In genomic region chr1:172960452-172960851, GRCm38 (mm10) we compare ENCODE assay signal across 22 mouse cellular contexts. TPM values are rescaled to one million over a fixed set of nuclear protein-coding genes. Genes with fewer than 3 reads are reported as not detected.
DNase-seq lines count a peak whose midpoint lies in the region; ATAC-seq lines count a peak whose summit lies in the region.
"Had no signal": no experiment of that assay in that cellular context is flagged by ENCODE, and none has a peak within 500 bp of the region (broad histone marks: within the 10 kb centered on the region; RNA-seq: fewer than 3 reads in every experiment).

No protein-coding gene starts in this region.

- H3K9me3 ChIP-seq in forebrain, embryonic 11.5 days (ENCODE audit: control insufficient read depth, low read length) = no peaks in the 10 kb centered on the region
- H3K9me3 ChIP-seq: heart, embryonic 15.5 days; hindbrain, embryonic 13.5 days; liver, embryonic 13.5 days; midbrain, embryonic 15.5 days; stomach, embryonic 15.5 days had no signal

- H3K4me1 ChIP-seq in forebrain, embryonic 11.5 days (replicated peaks; ENCODE audit: control insufficient read depth, insufficient read depth, low read length) = no peaks in the 10 kb centered on the region
- H3K4me1 ChIP-seq: heart, embryonic 15.5 days; hindbrain, embryonic 13.5 days; liver, embryonic 13.5 days; midbrain, embryonic 15.5 days; stomach, embryonic 15.5 days had no signal

- no peak for ATAC-seq in forebrain, embryonic 11.5 days (replicated peaks; ENCODE audit: low FRiP score)
- ATAC-seq: forebrain, postnatal 0 days; intestine, embryonic 16.5 days; midbrain, embryonic 15.5 days had no signal

- H3K4me2 ChIP-seq in forebrain, embryonic 11.5 days (ENCODE audit: low read depth, low read length, severe bottlenecking) = no peak overlapping the region
- H3K4me2 ChIP-seq: heart, embryonic 15.5 days; hindbrain, embryonic 13.5 days; liver, embryonic 13.5 days; midbrain, embryonic 15.5 days; stomach, embryonic 15.5 days had no signal

- DNase-seq in frontal cortex, postnatal 36 days (ENCODE audit: low spot score in 2 of 2) = peak; percentile 16 to 44
- no peak for DNase-seq in frontal cortex, postnatal 14 days (ENCODE audit: low spot score in 2 of 2)
- DNase-seq in right cerebral cortex, adult 18-20 months = peak; percentile 58
- no peak for DNase-seq in right cerebral cortex, postnatal 10 days (ENCODE audit: low spot score in 2 of 2)
- peak; percentile 7 for DNase-seq in layer of hippocampus, adult 9-10 months (ENCODE audit: low spot score)
- peak; percentile 77 for DNase-seq in telencephalon, adult 2 months (ENCODE audit: low read depth, low spot score)
- DNase-seq in forebrain, embryonic 11.5 days (ENCODE audit: low spot score) = no peak
- DNase-seq: adrenal gland, adult 8-10 months; B cell, adult 2 months; cerebellum, adult 8-10 months; forebrain, postnatal 0 days; kidney, postnatal 10 days; liver, embryonic 13.5 days; spleen, adult 18-20 months; thymus, postnatal 14 days had no signal

- H3K9ac ChIP-seq in forebrain, embryonic 11.5 days (ENCODE audit: low read length) = no peak overlapping the region
- H3K9ac ChIP-seq: forebrain, postnatal 0 days; heart, embryonic 15.5 days; hindbrain, embryonic 13.5 days; liver, embryonic 13.5 days; midbrain, embryonic 15.5 days; stomach, embryonic 15.5 days had no signal

- H3K36me3 ChIP-seq in forebrain, embryonic 11.5 days (ENCODE audit: control insufficient read depth, insufficient read depth, low read length) = no peaks in the 10 kb centered on the region
- H3K36me3 ChIP-seq: heart, embryonic 15.5 days; hindbrain, embryonic 13.5 days; liver, embryonic 13.5 days; midbrain, embryonic 15.5 days; stomach, embryonic 15.5 days had no signal

- H3K27me3 ChIP-seq in forebrain, embryonic 11.5 days (ENCODE audit: control insufficient read depth, insufficient read depth, low read length) = no peaks in the 10 kb centered on the region
- H3K27me3 ChIP-seq: heart, embryonic 15.5 days; hindbrain, embryonic 13.5 days; liver, embryonic 13.5 days; midbrain, embryonic 15.5 days; stomach, embryonic 15.5 days had no signal

- no peak overlapping the region for H3K4me3 ChIP-seq in forebrain, embryonic 11.5 days (ENCODE audit: low read depth, low read length)
- H3K4me3 ChIP-seq: heart, embryonic 15.5 days; hindbrain, embryonic 13.5 days; liver, embryonic 13.5 days; midbrain, embryonic 15.5 days; stomach, embryonic 15.5 days had no signal

- WGBS in forebrain, embryonic 11.5 days = 83% methylated on average over 1 of the region's 1 CpGs

- H3K27ac ChIP-seq in forebrain, embryonic 11.5 days (ENCODE audit: low read depth, low read length) = no peak overlapping the region
- H3K27ac ChIP-seq: heart, embryonic 15.5 days; hindbrain, embryonic 13.5 days; liver, embryonic 13.5 days; midbrain, embryonic 15.5 days; stomach, embryonic 15.5 days had no signal

RNA-seq across cellular contexts. Expression of gene Olfr16, which starts 10.2 kb away (rescaled TPM):
- polyA plus RNA-seq in forebrain, embryonic 11.5 days (2014; fragmentation: Nextera tagmentation; extraction: Ambion mirVana) = not detected in 2 replicates
- polyA plus RNA-seq: forebrain, postnatal 0 days; heart, embryonic 15.5 days; hindbrain, embryonic 13.5 days; intestine, embryonic 16.5 days; limb, embryonic 11.5 days; liver, embryonic 13.5 days; lung, embryonic 16.5 days; midbrain, embryonic 15.5 days; stomach, embryonic 15.5 days had no signal

Comparison
In these comparisons a context has a peak if more than half of its experiments do, and no peak if none do; other contexts are left out.
1. DNase-seq: peak in frontal cortex, postnatal 36 days (2 of 2), right cerebral cortex, adult 18-20 months (single experiment), layer of hippocampus, adult 9-10 months (single experiment) and telencephalon, adult 2 months (single experiment); none in frontal cortex, postnatal 14 days (0 of 2), right cerebral cortex, postnatal 10 days (0 of 2) and forebrain, embryonic 11.5 days (single experiment).